Mouse (Mus musculus) thymus, postnatal 10 days (tissue): ENCODE results near the gene Lima1.
"Not testable (repeated sequence)": the region's sequence is repeated elsewhere in the genome, so short reads cannot be mapped to it uniquely, and the experiment has no call there.

Source experiments
- DNase-seq, 2 experiments: peaks; one replicate each; pipeline ENCODE4 v3.0.0; 2021; ENCODE audit warnings: low spot score in 2 of 2

The Lima1 gene

GRCm38 (mm10) chr15:99835191-99835590 lies 40.1 kb downstream of the Lima1 start:
- DNase-seq: no peak

- no peak for DNase-seq
These were observed 40.6 kb downstream of the Lima1 start for GRCm38 (mm10) chr15:99834681-99835080.

GRCm38 (mm10) chr15:99833648-99834454 lies 41.4 kb downstream of the Lima1 start:
- no peak for DNase-seq

- no peak for DNase-seq
These were observed 43.7 kb downstream of the Lima1 start for GRCm38 (mm10) chr15:99831535-99831934.

- DNase-seq: no peak
These were observed 47.2 kb downstream of the Lima1 start for GRCm38 (mm10) chr15:99828061-99828460.

GRCm38 (mm10) chr15:99826210-99826888 lies 48.9 kb downstream of the Lima1 start:
- no peak for DNase-seq

- DNase-seq: no peak
These were observed 50.0 kb downstream of the Lima1 start for GRCm38 (mm10) chr15:99825211-99825610.

- DNase-seq: no peak
These were observed 51.8 kb downstream of the Lima1 start for GRCm38 (mm10) chr15:99823322-99823898.

GRCm38 (mm10) chr15:99822501-99822900 lies 52.8 kb downstream of the Lima1 start:
- not testable (repeated sequence) for DNase-seq

GRCm38 (mm10) chr15:99819621-99820279 lies 55.5 kb downstream of the Lima1 start:
- no peak for DNase-seq

GRCm38 (mm10) chr15:99819109-99819440 lies 56.2 kb downstream of the Lima1 start:
- DNase-seq: no peak

GRCm38 (mm10) chr15:99818321-99819108 lies 56.7 kb downstream of the Lima1 start:
- no peak for DNase-seq

GRCm38 (mm10) chr15:99817343-99818235 lies 57.7 kb downstream of the Lima1 start:
- no peak for DNase-seq

GRCm38 (mm10) chr15:99815999-99816398 lies 59.3 kb downstream of the Lima1 start:
- DNase-seq: no peak

GRCm38 (mm10) chr15:99814554-99815260 lies 60.5 kb downstream of the Lima1 start:
- DNase-seq: no peak

GRCm38 (mm10) chr15:99813639-99814038 lies 61.6 kb downstream of the Lima1 start:
- DNase-seq: no peak

GRCm38 (mm10) chr15:99812097-99812496 lies 63.2 kb downstream of the Lima1 start:
- DNase-seq: no peak

- DNase-seq: no peak
These were observed 67.2 kb downstream of the Lima1 start for GRCm38 (mm10) chr15:99807776-99808735.

GRCm38 (mm10) chr15:99806171-99806570 lies 69.1 kb downstream of the Lima1 start:
- no peak for DNase-seq
